Mouse (Mus musculus): ENCODE results near the gene Chmp6. TPM values are rescaled to one million over a fixed set of nuclear protein-coding genes. Genes with fewer than 3 reads are reported as not detected.

Gene Chmp6
- total and polyA plus RNA-seq, 3 experiments = 50.3 to 70.6 (median 59.7) TPM

DNA sequence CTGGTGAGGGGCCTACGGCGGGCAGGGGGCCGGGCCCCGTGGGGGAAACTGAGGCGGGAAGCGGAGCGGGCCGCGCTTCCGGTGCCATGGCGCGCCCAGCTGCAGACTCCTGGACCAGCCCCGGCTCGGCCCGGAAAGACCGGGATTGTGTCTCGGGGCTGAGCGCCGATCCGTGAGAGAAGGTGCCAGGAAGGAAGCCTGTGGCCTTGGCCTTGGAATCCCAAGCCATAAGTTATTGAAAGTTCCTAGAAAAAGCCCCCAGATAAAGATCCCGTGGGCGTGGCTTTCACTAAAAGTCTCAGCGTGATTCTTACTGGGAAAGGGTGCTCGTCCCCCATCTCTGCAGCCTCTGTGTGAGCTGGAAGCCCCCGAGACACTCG lies 684 bp downstream of the Chmp6 start (continued):
- no peak for TF ChIP-seq POLR2AphosphoS2 (IDR thresholded peaks at IDR 0.05; ENCODE audit: low read depth, low read length)

DNA sequence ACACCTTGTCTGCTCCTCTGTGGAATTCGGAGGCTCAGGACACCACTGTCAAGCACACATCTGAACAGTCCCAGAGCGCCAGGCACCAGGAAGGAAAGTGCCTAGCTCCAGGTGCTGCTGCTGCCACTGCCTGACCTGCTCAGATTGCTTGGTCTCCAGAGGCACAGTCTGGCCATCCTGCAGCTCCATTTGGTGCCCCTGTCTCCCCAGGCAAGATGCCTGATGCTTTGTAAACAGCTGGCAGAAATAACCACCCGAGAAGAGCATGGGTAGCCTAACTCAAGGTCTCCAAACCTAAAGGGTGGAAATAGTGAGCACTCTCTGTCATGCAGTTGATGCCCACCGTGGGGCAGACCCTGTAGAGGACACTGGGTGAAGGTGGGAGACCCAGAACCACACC lies 1.1 kb downstream of the Chmp6 start:
- Histone ChIP-seq H3K4me1 (ENCODE audit: control insufficient read depth in 1 of 2, insufficient read depth in 2 of 2) (peaks cover 19 to 32% of the 10 kb centered on the region in 2 experiments), H3K27me3 (replicated peaks) (no peaks in the 10 kb centered on the region), H3K4me3 (replicated peaks in 1 of 3; ENCODE audit: low read depth in 2 of 3, low read length in 2 of 3, poor library complexity in 1 of 3) (peak overlapping the region; percentile 73 to 99 (median 84)), H3K9ac (ENCODE audit: insufficient read depth, low read depth) (peak overlapping the region; percentile 85), H3K9me3 (replicated peaks; ENCODE audit: low read length) (peaks cover 3% of the 10 kb centered on the region), H3K4me2 (ENCODE audit: insufficient read depth, low read depth, poor library complexity, severe bottlenecking) (peak overlapping the region; percentile 80), H3K27ac (ENCODE audit: insufficient read depth, low read depth) (no peak overlapping the region), H3K79me2 (replicated peaks; ENCODE audit: control insufficient read depth, extremely low read depth, insufficient read depth, poor library complexity, severe bottlenecking) (0 out of 2 replicates have a peak, but pooled peaks cover 3% of the 10 kb centered on the region), H3K36me3 (replicated peaks in 1 of 2; ENCODE audit: control insufficient read depth in 1 of 2, insufficient read depth in 1 of 2, low read length in 1 of 2) (peaks cover 40 to 46% of the 10 kb centered on the region in 2 experiments)
- TF ChIP-seq IRF4 (IDR thresholded peaks at IDR 0.05; ENCODE audit: low read depth, low read length) (no peak), JUND (conservative IDR thresholded peaks at IDR 0.05; ENCODE audit: low read depth, low read length) (no peak), MXI1 (IDR thresholded peaks at IDR 0.05; ENCODE audit: low read depth, low read length) (0 out of 2 replicates have a peak, but pooled peaks have one; percentile 0), USF1 (IDR thresholded peaks at IDR 0.05; ENCODE audit: low read depth, low read length) (no peak), JUN (IDR thresholded peaks at IDR 0.05; ENCODE audit: insufficient read depth, low read depth, low read length) (no peak), BHLHE40 (IDR thresholded peaks at IDR 0.05; ENCODE audit: low read depth, low read length) (no peak), ZC3H11A (IDR thresholded peaks at IDR 0.05; ENCODE audit: low read depth, low read length) (no peak)
- dilution Hi-C loops (cut with MboI; ENCODE audit: extremely low pct_ligation_motif_present, extremely low pct_unique_long_range_greater_than_20kb, low sequenced_read_pairs) = no loop called here
- in situ Hi-C loops (cut with MboI; ENCODE audit: low pct_ligation_motif_present, low pct_unique_long_range_greater_than_20kb, low sequenced_read_pairs) = loop anchor here (10.0 kb wide), 1 partner anchor 180 kb away; the partner anchor contains the start of genes Ndufaf8 and Tepsin
- DNase-seq (ENCODE audit: extremely low read depth) = no peak

DNA sequence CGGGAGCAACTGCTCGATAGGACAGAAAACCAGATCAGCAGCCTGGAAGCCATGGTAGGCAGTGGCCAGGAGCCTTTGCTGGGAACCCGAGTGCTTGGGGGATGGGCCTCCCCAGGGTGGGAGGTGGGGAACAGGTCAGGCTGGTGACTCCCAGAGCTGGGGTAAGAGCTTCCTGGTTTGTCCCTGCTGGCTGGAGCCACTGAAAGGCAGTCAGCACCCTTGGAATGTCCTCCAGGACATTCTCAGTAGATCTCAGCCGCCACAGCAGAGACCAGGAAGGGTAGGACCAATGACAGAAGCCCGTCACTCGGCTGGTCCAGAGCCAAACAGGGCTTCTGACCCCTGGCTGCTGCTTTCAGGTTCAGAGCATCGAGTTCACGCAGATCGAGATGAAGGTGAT lies 2.4 kb downstream of the Chmp6 start:
- H3K4me2 ChIP-seq (ENCODE audit: insufficient read depth, low read depth, poor library complexity, severe bottlenecking) = no peak overlapping the region
- no peak overlapping the region for H3K27ac ChIP-seq (ENCODE audit: insufficient read depth, low read depth)
- no peak overlapping the region for H3K4me3 ChIP-seq (replicated peaks in 1 of 3; ENCODE audit: low read depth in 2 of 3, low read length in 2 of 3, poor library complexity in 1 of 3)
- no peaks in the 10 kb centered on the region for H3K27me3 ChIP-seq (replicated peaks)
- peaks cover 3% of the 10 kb centered on the region for H3K9me3 ChIP-seq (replicated peaks; ENCODE audit: low read length)
- TF ChIP-seq E2F4 (IDR thresholded peaks at IDR 0.05; ENCODE audit: insufficient replicate concordance, low read depth, low read length) = no peak
- no peak for TF ChIP-seq CHD1 (IDR thresholded peaks at IDR 0.05; ENCODE audit: low read depth, low read length)
- no peak for TF ChIP-seq RCOR1 (conservative IDR thresholded peaks at IDR 0.05; ENCODE audit: low read depth, low read length)
- no peak for TF ChIP-seq MAZ (IDR thresholded peaks at IDR 0.05; ENCODE audit: low read depth, low read length)
- no peak for DNase-seq (ENCODE audit: extremely low read depth)
- H3K4me1 ChIP-seq (ENCODE audit: control insufficient read depth in 1 of 2, insufficient read depth in 2 of 2) = peaks cover 19 to 28% of the 10 kb centered on the region in 2 experiments
- H3K9ac ChIP-seq (ENCODE audit: insufficient read depth, low read depth) = no peak overlapping the region
- H3K79me2 ChIP-seq (replicated peaks; ENCODE audit: control insufficient read depth, extremely low read depth, insufficient read depth, poor library complexity, severe bottlenecking) = 0 out of 2 replicates have a peak, but pooled peaks cover 3% of the 10 kb centered on the region
- H3K36me3 ChIP-seq (replicated peaks in 1 of 2; ENCODE audit: control insufficient read depth in 1 of 2, insufficient read depth in 1 of 2, low read length in 1 of 2) = peaks cover 45 to 59% of the 10 kb centered on the region in 2 experiments
- in situ Hi-C loops (cut with MboI; ENCODE audit: low pct_ligation_motif_present, low pct_unique_long_range_greater_than_20kb, low sequenced_read_pairs) = loop anchor here (5.0 to 10.0 kb wide), 2 partner anchors 82 to 179 kb away; partner anchors contain the start of genes Ndufaf8 and Tepsin
- dilution Hi-C loops (cut with MboI; ENCODE audit: extremely low pct_ligation_motif_present, extremely low pct_unique_long_range_greater_than_20kb, low sequenced_read_pairs) = no loop called here
